Mouse (Mus musculus) midbrain, embryonic 13.5 days (tissue): ENCODE measurements around the gene 1700016K19Rik. TPM values are rescaled to one million over a fixed set of nuclear protein-coding genes. Genes with fewer than 3 reads are reported as not detected.

Experiments used
- ATAC-seq: fragments of 200-750 bp; cut with Nextera tagmentation; 2 replicates; pipeline ENCODE4 v1.8.0; 2017; ENCODE audit warnings: mild to moderate bottlenecking, moderate TSS enrichment, moderate library complexity
- H3K27ac ChIP-seq: fragments of 300-500 bp; sonication (generic); 2 replicates; pipeline ENCODE4 v1.5.1; 2015; ENCODE audit warnings: inconsistent platforms, mild to moderate bottlenecking, moderate library complexity
- H3K27me3 ChIP-seq: fragments of 300-500 bp; sonication (generic); 2 replicates; pipeline ENCODE4 v1.6.1; 2015; ENCODE audit warnings: mild to moderate bottlenecking, inconsistent platforms
- H3K36me3 ChIP-seq: fragments of 300-500 bp; sonication (generic); 2 replicates; pipeline ENCODE4 v1.6.1; 2015; ENCODE audit warnings: mild to moderate bottlenecking, inconsistent platforms
- H3K4me1 ChIP-seq: fragments of 300-500 bp; sonication (generic); replicated peaks from 2 replicates; pipeline ENCODE4 v1.6.1; 2015; ENCODE audit warnings: inconsistent platforms
- H3K4me2 ChIP-seq: fragments of 300-500 bp; sonication (generic); replicated peaks from 2 replicates; pipeline ENCODE4 v1.6.1; 2015; ENCODE audit warnings: moderate library complexity, mild to moderate bottlenecking, inconsistent platforms
- H3K4me3 ChIP-seq: fragments of 300-500 bp; sonication (generic); replicated peaks from 2 replicates; pipeline ENCODE4 v1.5.1; 2015; ENCODE audit warnings: mild to moderate bottlenecking, inconsistent platforms
- H3K9ac ChIP-seq: fragments of 300-500 bp; sonication (generic); replicated peaks from 2 replicates; pipeline ENCODE4 v1.6.1; 2015; ENCODE audit warnings: mild to moderate bottlenecking, inconsistent platforms
- H3K9me3 ChIP-seq: fragments of 300-500 bp; sonication (generic); 2 replicates; pipeline ENCODE4 v1.6.1; 2016; ENCODE audit warnings: mild to moderate bottlenecking, inconsistent platforms
- WGBS: fragments of 180-500 bp; shearing (Covaris S2); methylation state at CpG from one replicate; pipeline ENCODE4 v1.1.7; 2015; 5-methylcytosine and 5-hydroxymethylcytosine counted together
- polyA plus RNA-seq: library from polyadenylated mRNA; unstranded; fragments of >200 nt; fragmentation: Nextera tagmentation; extraction: Ambion mirVana; gene quantifications from 2 replicates; pipeline ENCODE4 v1.2.1, GENCODE M21; 2015

The 1700016K19Rik gene
- polyA plus RNA-seq, 1 experiment from 2014 or later: 1.8 TPM

GRCm38 (mm10) chr11:75966401-75967372 is 33.0 kb upstream of the 1700016K19Rik start:
- WGBS: under 1% methylated on average over 76 of the region's 90 CpGs
- H3K4me3 ChIP-seq: peak overlapping the region; percentile 63
- H3K9me3 ChIP-seq: no peaks in the 10 kb centered on the region
- peaks cover 34% of the 10 kb centered on the region for H3K27me3 ChIP-seq
- H3K36me3 ChIP-seq: no peaks in the 10 kb centered on the region
- H3K4me2 ChIP-seq: peak overlapping the region; percentile 99
- peak; percentile 65 for ATAC-seq
- H3K4me1 ChIP-seq: peaks cover 47% of the 10 kb centered on the region
- H3K9ac ChIP-seq: peak overlapping the region; percentile 62
- H3K27ac ChIP-seq: 0 out of 2 replicates have a peak overlapping the region, but pooled peaks have one; percentile 12

GRCm38 (mm10) chr11:75968761-75969160 is 31.0 kb upstream of the 1700016K19Rik start:
- no peaks in the 10 kb centered on the region for H3K9me3 ChIP-seq
- H3K4me2 ChIP-seq: no peak overlapping the region
- H3K36me3 ChIP-seq: no peaks in the 10 kb centered on the region
- WGBS: 78% methylated on average over 6 of the region's 6 CpGs
- no peak overlapping the region for H3K4me3 ChIP-seq
- no peak overlapping the region for H3K9ac ChIP-seq
- no peak for ATAC-seq
- peaks cover 36% of the 10 kb centered on the region for H3K4me1 ChIP-seq
- no peak overlapping the region for H3K27ac ChIP-seq
- peaks cover 34% of the 10 kb centered on the region for H3K27me3 ChIP-seq

DNA sequence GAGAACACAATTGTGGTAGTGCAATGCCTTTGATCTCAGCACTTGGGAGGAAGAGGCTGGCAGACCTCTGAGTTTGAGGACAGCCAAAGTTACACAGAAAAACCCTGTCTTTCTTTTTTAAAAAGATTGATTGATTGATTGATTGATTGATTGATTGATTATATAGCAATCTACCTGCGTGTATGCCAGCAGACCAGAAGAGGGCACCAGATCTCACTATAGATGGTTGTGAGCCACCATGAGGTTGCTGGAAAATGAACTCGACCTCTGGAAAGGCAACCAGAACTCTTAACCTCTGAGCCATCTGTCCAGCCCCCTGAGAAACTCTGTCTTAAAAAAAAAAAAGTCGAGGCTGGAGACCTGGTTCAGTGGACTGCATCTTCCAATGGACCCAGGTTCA is 29.1 kb upstream of the 1700016K19Rik start:
- no peak overlapping the region for H3K9ac ChIP-seq
- no peak for ATAC-seq
- no peak overlapping the region for H3K4me3 ChIP-seq
- 17% methylated on average over 3 of the region's 3 CpGs for WGBS
- H3K9me3 ChIP-seq: peaks cover 3% of the 10 kb centered on the region; the same call in 1 of the 2 replicates
- no peaks in the 10 kb centered on the region for H3K36me3 ChIP-seq
- H3K4me2 ChIP-seq: no peak overlapping the region
- H3K27me3 ChIP-seq: peaks cover 23% of the 10 kb centered on the region
- H3K27ac ChIP-seq: no peak overlapping the region
- H3K4me1 ChIP-seq: peaks cover 18% of the 10 kb centered on the region

DNA sequence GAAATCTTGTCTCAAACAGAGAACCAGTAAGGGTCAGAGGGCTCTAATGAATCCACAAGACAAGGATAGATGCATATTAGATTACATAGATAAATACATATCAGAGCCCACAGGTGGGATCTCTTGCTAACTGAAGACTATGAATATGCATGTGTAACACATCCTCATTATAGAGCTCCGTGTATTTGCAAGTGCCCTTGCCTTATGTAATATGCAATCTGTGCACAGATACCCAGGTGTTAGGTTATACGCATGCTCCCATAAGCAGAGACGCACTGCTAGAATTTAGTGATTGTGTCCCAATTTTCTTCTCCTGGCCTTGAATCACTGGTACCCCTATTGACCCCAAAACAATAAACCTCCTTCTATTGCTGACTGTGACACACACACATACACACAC is 27.5 kb upstream of the 1700016K19Rik start:
- Histone ChIP-seq H3K27me3 (peaks cover 14% of the 10 kb centered on the region), H3K4me3 (no peak overlapping the region), H3K4me1 (peaks cover 2% of the 10 kb centered on the region), H3K36me3 (no peaks in the 10 kb centered on the region), H3K4me2 (no peak overlapping the region), H3K9ac (no peak overlapping the region), H3K27ac (no peak overlapping the region), H3K9me3 (peaks cover 3% of the 10 kb centered on the region; the same call in 1 of the 2 replicates)
- 83% methylated on average over 3 of the region's 3 CpGs for WGBS
- no peak for ATAC-seq

DNA sequence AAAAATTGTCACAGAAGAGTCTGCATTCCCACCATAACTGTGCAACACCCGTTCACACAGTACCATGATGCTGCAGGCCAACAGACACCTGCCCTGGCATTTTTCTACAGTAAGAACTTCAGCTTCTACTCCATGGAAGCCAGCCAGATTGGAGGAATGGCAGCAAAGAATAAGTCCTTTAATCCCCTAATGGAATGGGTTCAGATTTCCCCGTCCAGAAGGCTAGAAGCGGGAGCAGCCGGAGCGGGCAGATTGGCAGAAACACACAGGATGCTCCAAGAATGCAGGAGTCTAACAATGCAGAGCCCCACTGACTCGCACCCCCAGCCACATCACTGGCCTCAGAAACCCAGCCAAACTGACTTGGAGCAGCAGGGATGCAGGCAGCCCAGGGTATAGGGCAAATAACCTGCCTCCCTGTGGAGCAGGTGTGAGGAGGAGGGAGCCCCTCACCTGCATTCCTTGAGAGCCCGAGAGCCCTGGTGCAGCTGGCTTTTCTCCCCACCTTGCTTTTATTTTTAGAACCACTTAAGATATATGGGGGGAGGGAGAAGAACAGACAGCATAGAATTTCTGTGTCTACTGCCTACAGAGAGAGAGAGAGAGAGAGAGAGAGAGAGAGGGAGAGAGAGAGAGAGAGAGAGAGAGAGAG is 26.7 kb upstream of the 1700016K19Rik start:
- H3K9ac ChIP-seq: no peak overlapping the region
- no peaks in the 10 kb centered on the region; the same call in 1 of the 2 replicates for H3K4me1 ChIP-seq
- no peaks in the 10 kb centered on the region for H3K36me3 ChIP-seq
- no peak for ATAC-seq
- peaks cover 6% of the 10 kb centered on the region for H3K27me3 ChIP-seq
- 23% methylated on average over 7 of the region's 7 CpGs for WGBS
- no peak overlapping the region for H3K4me2 ChIP-seq
- H3K27ac ChIP-seq: no peak overlapping the region
- H3K9me3 ChIP-seq: peaks cover 3% of the 10 kb centered on the region; the same call in 1 of the 2 replicates
- H3K4me3 ChIP-seq: no peak overlapping the region

DNA sequence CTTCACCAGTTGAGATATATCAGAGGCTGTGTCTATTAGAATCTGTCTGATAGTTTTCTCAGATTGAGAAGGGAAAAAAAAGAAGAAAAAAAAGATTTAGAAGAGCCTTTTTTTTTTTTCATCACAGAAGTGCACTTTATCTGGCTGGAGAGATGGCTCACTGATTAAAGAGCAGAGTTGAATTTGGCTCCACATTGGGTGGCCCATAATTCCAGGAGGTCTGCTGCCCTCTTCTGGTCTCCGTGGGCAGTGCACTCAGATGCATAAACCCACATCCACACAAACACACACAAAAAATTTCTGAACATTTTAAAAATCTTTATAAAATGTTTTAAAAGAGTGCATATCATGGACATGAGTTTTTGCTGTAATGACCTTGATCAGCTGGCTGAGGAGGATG is 25.7 kb upstream of the 1700016K19Rik start:
- H3K4me1 ChIP-seq: no peaks in the 10 kb centered on the region; the same call in 1 of the 2 replicates
- no peaks in the 10 kb centered on the region for H3K36me3 ChIP-seq
- H3K4me3 ChIP-seq: no peak overlapping the region
- H3K4me2 ChIP-seq: no peak overlapping the region
- H3K9me3 ChIP-seq: peaks cover 3% of the 10 kb centered on the region; the same call in 1 of the 2 replicates
- H3K27me3 ChIP-seq: no peaks in the 10 kb centered on the region
- no peak for ATAC-seq
- no peak overlapping the region for H3K27ac ChIP-seq
- WGBS: 93% methylated on average over 1 of the region's 1 CpGs
- H3K9ac ChIP-seq: no peak overlapping the region

GRCm38 (mm10) chr11:75976748-75977147 is 23.0 kb upstream of the 1700016K19Rik start:
- H3K4me2 ChIP-seq: no peak overlapping the region
- no peaks in the 10 kb centered on the region for H3K27me3 ChIP-seq
- H3K4me3 ChIP-seq: no peak overlapping the region
- H3K9me3 ChIP-seq: peaks cover 3% of the 10 kb centered on the region; the same call in 1 of the 2 replicates
- H3K27ac ChIP-seq: no peak overlapping the region
- no peak for ATAC-seq
- no peak overlapping the region for H3K9ac ChIP-seq
- H3K36me3 ChIP-seq: no peaks in the 10 kb centered on the region
- WGBS: 74% methylated on average over 8 of the region's 8 CpGs
- H3K4me1 ChIP-seq: no peaks in the 10 kb centered on the region; the same call in 1 of the 2 replicates

- H3K4me1 ChIP-seq: no peaks in the 10 kb centered on the region; the same call in 1 of the 2 replicates
- no peak overlapping the region for H3K4me2 ChIP-seq
- H3K9me3 ChIP-seq: peaks cover 3% of the 10 kb centered on the region; the same call in 1 of the 2 replicates
- no peak overlapping the region for H3K27ac ChIP-seq
- H3K27me3 ChIP-seq: no peaks in the 10 kb centered on the region
- no peak overlapping the region for H3K9ac ChIP-seq
- ATAC-seq: no peak
- H3K4me3 ChIP-seq: no peak overlapping the region
- no peaks in the 10 kb centered on the region for H3K36me3 ChIP-seq
- WGBS: 90% methylated on average over 6 of the region's 6 CpGs
Observed at GRCm38 (mm10) chr11:75978051-75978450, 21.7 kb upstream of the 1700016K19Rik start.

DNA sequence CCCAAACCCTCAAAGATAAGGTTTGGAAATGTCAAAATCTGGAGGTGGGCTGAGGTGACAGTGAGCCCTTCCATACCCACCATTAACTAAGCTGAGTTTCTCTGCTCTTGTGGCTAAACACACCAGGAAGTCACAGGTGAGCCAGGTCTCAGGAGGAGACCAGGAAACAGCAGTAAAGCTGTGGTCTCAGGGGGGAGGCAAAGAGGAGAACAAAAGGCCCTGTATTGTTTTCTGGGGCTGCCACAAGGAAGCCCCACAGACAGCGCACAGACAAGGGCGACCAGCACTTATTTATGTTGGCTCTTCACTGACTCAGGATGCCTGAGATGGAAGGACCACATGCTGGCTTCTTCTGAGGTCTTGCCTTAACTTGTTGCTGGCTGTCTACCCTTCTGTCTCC is 19.3 kb upstream of the 1700016K19Rik start:
- 50% methylated on average over 2 of the region's 2 CpGs for WGBS
- H3K27ac ChIP-seq: no peak overlapping the region
- H3K9me3 ChIP-seq: no peaks in the 10 kb centered on the region
- no peak overlapping the region for H3K4me3 ChIP-seq
- no peaks in the 10 kb centered on the region for H3K36me3 ChIP-seq
- H3K4me2 ChIP-seq: no peak overlapping the region
- no peaks in the 10 kb centered on the region for H3K4me1 ChIP-seq
- H3K9ac ChIP-seq: no peak overlapping the region
- ATAC-seq: no peak
- no peaks in the 10 kb centered on the region for H3K27me3 ChIP-seq

DNA sequence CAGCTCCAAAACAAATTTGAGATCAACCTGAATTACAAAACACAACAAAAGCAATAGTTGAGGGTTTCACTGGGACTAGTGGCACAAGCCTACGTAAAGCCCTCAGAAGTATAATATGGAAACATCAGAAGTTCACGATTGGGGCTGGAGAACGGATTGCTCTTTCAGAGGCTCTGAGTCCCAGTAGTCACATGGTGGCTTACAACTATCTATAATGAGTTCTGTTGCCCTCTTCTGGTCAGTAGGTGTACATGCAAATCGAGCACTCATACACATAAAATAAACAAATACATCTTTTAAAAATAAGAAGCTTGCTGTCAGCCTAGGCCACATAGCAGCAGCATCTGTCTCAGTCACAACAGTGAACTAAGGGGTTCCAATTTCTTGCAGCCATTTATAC is 16.5 kb upstream of the 1700016K19Rik start:
- no peak overlapping the region for H3K4me2 ChIP-seq
- no peaks in the 10 kb centered on the region for H3K4me1 ChIP-seq
- ATAC-seq: no peak
- no peak overlapping the region for H3K4me3 ChIP-seq
- 74% methylated on average over 4 of the region's 4 CpGs for WGBS
- no peaks in the 10 kb centered on the region for H3K27me3 ChIP-seq
- no peaks in the 10 kb centered on the region for H3K36me3 ChIP-seq
- no peak overlapping the region for H3K9ac ChIP-seq
- H3K9me3 ChIP-seq: no peaks in the 10 kb centered on the region
- H3K27ac ChIP-seq: no peak overlapping the region

GRCm38 (mm10) chr11:75984581-75984980 is 15.1 kb upstream of the 1700016K19Rik start:
- no peaks in the 10 kb centered on the region for H3K4me1 ChIP-seq
- 73% methylated on average over 1 of the region's 1 CpGs for WGBS
- H3K4me2 ChIP-seq: no peak overlapping the region
- no peak overlapping the region for H3K4me3 ChIP-seq
- no peak overlapping the region for H3K27ac ChIP-seq
- no peaks in the 10 kb centered on the region for H3K27me3 ChIP-seq
- H3K9me3 ChIP-seq: no peaks in the 10 kb centered on the region
- no peak overlapping the region for H3K9ac ChIP-seq
- no peaks in the 10 kb centered on the region for H3K36me3 ChIP-seq
- ATAC-seq: no peak

- H3K27me3 ChIP-seq: no peaks in the 10 kb centered on the region
Observed at GRCm38 (mm10) chr11:75985948-75986347, 13.8 kb upstream of the 1700016K19Rik start.

More at GRCm38 (mm10) chr11:75985948-75986347, 13.8 kb upstream of the 1700016K19Rik start:
- Histone ChIP-seq H3K36me3 (no peaks in the 10 kb centered on the region), H3K4me3 (no peak overlapping the region), H3K4me1 (no peaks in the 10 kb centered on the region), H3K4me2 (no peak overlapping the region), H3K9ac (no peak overlapping the region), H3K27ac (no peak overlapping the region), H3K9me3 (no peaks in the 10 kb centered on the region)
- WGBS: 81% methylated on average over 7 of the region's 7 CpGs
- ATAC-seq: no peak
